In the genomic region with DNA sequence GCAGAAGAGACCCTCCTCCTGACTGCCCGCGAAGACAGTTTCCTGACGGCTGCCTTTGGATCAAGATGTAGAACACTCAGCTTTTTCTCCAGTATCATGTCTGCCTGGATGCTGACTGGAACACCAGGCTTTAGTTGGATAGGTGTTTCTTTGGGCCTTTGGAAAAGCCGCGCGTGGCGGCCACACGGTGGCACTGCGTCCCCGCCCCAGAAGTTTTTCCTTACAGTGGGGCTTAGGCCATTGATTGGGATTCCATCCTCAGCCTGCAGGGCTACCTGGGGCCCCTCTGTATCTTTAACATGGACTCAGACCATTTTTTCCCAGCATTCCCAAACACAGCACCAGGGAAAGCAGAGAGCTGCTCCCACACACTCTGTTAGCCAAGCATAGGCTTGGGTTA, we compare ENCODE assay signal across 9 mouse cellular contexts. TPM values are rescaled to one million over a fixed set of nuclear protein-coding genes. Genes with fewer than 3 reads are reported as not detected.
DNase-seq lines count a peak whose midpoint lies in the region; ATAC-seq lines count a peak whose summit lies in the region.
"Had no signal": no experiment of that assay in that cellular context is flagged by ENCODE, and none has a peak within 500 bp of the region (broad histone marks: within the 10 kb centered on the region; RNA-seq: fewer than 3 reads in every experiment).

No protein-coding gene starts in this region.

- peak; percentile 24; the same call in 1 of the 2 replicates for ATAC-seq in common myeloid progenitor, adult 5-6 weeks (replicated peaks; ENCODE audit: low read depth, poor library complexity, severe bottlenecking)

- intact Hi-C loops in heart, postnatal 14 days (cut with DNase I) = loop anchor here (10.0 kb wide), 1 partner anchor 758 kb away; a partner anchor contains a TSS
- intact Hi-C loops in heart, postnatal 36 days (cut with DNase I) = no loop called here

- peak; percentile 31 to 38 for DNase-seq in heart, postnatal 14 days
- no peak for DNase-seq in heart, postnatal 36 days
- DNase-seq in ovary, postnatal 36 days (ENCODE audit: low spot score) = peak; percentile 43
- DNase-seq in ovary, adult 18-20 months (ENCODE audit: low spot score) = no peak
- peak; percentile 74 for DNase-seq in retina, postnatal 1 day
- DNase-seq in layer of hippocampus, adult 9-10 months (ENCODE audit: low spot score) = no peak
- DNase-seq in testis, postnatal 14 days (ENCODE audit: low spot score) = no peak
- DNase-seq: liver, embryonic 13.5 days had no signal

RNA-seq across cellular contexts. Expression of a gene that starts 18.8 kb away (rescaled TPM):
- not detected for total RNA-seq in heart, postnatal 14 days (2021)
- total RNA-seq in heart, postnatal 36 days (2021) = under 1 TPM; 0.27 to 0.53 TPM
- total RNA-seq in common myeloid progenitor, adult 5-6 weeks (2017) = 14.6 and 40.0 TPM in 2 replicates

Comparison
In these comparisons a context has a peak if more than half of its experiments do, and no peak if none do; other contexts are left out.
1. DNase-seq: peak in heart, postnatal 14 days (2 of 2), ovary, postnatal 36 days (single experiment) and retina, postnatal 1 day (single experiment); none in heart, postnatal 36 days (0 of 2), ovary, adult 18-20 months (single experiment), layer of hippocampus, adult 9-10 months (single experiment) and testis, postnatal 14 days (single experiment).
2. RNA of a gene that starts 18.8 kb away (total RNA-seq): 14.6 to 40.0 TPM in common myeloid progenitor, adult 5-6 weeks; 0.27 to 0.53 TPM in heart, postnatal 36 days and not detected in heart, postnatal 14 days; every median in the first group is over 10 times any median in the second.